Mouse (Mus musculus) layer of hippocampus, postnatal 14 days (tissue): ENCODE results near the gene Abhd16a. TPM values are rescaled to one million over a fixed set of nuclear protein-coding genes. Genes with fewer than 3 reads are reported as not detected.
A peak's percentile ranks its signal among the peaks of the same experiment; 100 is the strongest.

Experiments used
- DNase-seq, 2 experiments: peaks; one replicate each; pipeline ENCODE4 v3.0.0; 2021 to 2022; ENCODE audit warnings: low spot score in 2 of 2, mixed read lengths in 1 of 2
- long read RNA-seq, 2 experiments: library from polyadenylated mRNA; stranded (forward); transcript quantifications; one replicate each; pipeline ENCODE4 v2.0.0; 2021
- total RNA-seq, 2 experiments: library from RNA; stranded (reverse); gene quantifications; 2 replicates each; pipeline ENCODE4 v1.2.3; 2021

Gene Abhd16a
- total RNA-seq: 10 to 100 TPM; 88.8 to 93.0 TPM
- long read RNA-seq, experiment 1, transcript Abhd16a-201 (20 exons, 1,945 nt): major isoform, 63 of 93 reads
- long read RNA-seq, experiment 1, partial matches to known transcripts: 18 of 93 reads
- long read RNA-seq, experiment 1, other reads (novel, unspliced or antisense): 12 of 93 reads
- long read RNA-seq, experiment 2, transcript Abhd16a-201 (20 exons, 1,945 nt): major isoform, 93 of 144 reads
- long read RNA-seq, experiment 2, partial matches to known transcripts: 40 of 144 reads
- long read RNA-seq, experiment 2, other reads (novel, unspliced or antisense): 11 of 144 reads

DNA sequence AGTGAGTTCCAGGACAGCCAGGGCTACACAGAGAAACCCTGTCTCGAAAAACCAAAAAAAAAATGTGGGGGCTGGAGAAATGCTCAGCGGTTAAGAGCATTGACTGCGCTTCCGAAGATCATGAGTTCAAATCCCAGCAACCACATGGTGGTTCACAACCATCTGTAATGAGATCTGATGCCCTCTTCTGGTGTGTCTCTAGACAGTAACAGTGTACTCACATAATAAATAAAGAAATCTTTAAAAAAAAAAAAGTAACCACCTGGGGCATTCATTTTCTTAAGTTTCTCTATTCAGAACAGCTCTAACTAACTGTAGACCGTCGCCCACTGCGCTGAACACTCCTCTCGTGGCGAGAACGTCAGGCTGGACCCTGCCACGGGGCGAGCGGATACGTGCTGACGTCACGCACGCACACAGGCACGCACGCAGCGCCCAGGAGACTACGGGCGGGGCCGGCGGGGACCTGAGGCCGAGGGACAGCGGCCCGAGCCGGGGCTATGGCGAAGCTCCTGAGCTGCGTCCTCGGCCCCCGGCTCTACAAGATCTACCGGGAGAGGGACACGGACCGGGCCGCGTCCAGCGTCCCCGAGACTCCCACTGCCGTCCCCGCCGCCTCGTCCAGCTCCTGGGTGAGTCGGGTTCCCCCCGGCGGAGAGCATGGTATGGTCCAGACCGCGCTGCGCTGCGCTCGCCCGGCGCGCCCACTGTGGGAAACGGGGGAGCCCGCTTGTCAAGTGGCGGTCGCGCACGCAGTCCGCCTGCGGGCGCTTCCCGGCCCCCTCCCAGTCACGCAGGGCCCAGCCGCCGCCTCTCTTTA, at the start of gene Abhd16a:
Gene Abhd16a, plus strand, starts transcription at position 439 of the 820 bp plus-strand sequence.
- peak; percentile 96 to 97 for DNase-seq

DNA sequence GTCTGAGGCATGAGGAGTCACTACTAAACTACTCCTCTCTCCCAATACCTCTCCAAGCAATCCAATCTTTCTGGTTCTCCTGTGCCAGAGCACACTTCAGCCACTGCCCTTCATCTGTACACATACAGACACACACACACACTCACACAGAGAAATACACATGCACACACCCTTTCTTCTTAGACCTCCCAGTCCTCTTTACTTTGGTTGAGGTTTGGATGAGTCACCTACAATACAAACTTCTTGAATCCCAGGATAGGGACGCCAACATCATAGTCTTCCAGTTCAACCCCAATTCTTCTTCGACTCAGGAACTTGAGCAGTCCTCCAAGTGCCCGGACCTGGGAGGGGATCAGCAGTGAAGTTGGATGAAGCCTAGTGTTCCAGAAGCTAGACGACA, 45.3 kb upstream of the Abhd16a start:
- DNase-seq: no peak

GRCm38 (mm10) chr17:35044904-35045806, 43.9 kb upstream of the Abhd16a start:
- DNase-seq: no peak

DNA sequence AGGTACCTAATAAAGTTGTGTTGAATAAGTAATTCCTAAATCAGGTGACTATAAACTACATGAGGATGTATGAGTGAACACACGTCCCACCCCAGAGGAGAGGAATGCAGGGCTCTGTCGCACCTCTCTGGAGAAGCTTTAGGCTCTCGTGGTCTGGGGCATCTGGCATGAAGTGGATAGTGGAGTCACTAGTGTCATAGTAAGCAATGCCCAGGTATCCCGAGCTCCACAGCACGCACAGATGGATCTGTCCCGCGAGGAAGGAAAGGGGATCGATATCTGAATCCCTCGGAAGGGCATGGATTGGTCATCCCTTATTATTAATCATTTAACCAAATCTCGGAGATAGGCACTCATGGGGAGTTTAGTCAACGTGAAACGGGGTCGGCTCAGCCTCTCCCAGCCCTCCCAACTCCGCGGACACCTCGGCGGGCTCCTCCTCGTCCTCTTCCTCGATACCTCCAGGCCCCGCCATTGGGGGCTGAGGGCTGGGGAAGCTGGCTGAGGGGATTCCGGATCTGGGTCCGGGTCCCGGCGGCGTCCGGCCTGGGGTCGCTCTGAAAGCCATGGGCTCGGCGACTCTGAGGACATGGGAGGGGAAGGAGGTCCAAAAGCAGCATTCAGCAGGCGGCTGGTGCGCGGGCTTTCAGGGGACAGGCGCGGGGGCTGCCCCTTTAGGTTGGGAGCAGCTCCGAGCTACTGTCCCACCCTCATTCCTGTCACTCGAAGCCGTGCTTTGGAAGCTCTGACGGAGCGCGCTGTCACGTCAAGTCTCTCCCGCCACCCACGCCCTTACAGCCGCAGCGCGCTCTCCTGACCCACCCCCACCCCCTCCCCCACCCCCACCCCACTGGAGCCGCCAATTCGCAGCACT, 43.0 kb upstream of the Abhd16a start:
- no peak for DNase-seq

DNA sequence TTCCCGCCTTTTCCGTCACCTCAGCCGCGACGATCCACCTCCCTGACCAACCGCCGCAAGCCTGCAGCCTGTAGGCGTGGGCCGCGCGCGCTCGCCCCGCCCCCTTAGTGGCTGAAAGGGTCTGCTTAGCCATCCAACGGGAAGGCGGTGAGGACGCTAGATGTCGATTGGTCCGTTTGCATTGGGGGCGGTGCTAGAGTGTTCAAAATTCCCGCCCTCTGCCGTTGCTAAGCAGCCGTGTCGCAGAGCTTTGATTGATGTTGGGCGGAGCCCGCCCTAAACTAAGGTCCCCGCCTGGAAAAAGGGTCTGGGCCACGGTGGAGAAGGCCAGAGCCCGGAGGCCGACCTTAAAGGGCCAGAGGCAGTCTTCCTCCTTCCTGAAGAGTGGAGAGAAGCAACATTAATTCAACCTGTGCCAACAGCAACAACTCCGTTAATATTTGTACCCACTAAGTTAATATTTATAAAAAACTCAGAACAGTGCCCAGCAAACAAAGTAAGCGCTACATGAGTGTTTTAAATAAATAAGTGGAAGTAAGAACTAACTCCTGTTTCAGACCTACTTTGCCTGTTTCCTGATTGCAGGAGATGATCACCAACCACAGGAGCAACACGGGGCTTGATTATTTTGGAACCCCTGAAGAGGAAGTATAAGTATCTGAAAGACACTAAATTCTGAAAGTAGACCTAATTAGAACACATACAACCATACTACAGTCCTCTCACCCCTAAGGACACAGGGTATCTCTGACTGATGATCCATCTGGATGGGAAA, 42.2 kb upstream of the Abhd16a start, which contains the start of gene Msh5:
Gene Msh5, minus strand, starts transcription at position 65 of the 775 bp plus-strand sequence.
- peak; percentile 93 to 97 for DNase-seq

DNA sequence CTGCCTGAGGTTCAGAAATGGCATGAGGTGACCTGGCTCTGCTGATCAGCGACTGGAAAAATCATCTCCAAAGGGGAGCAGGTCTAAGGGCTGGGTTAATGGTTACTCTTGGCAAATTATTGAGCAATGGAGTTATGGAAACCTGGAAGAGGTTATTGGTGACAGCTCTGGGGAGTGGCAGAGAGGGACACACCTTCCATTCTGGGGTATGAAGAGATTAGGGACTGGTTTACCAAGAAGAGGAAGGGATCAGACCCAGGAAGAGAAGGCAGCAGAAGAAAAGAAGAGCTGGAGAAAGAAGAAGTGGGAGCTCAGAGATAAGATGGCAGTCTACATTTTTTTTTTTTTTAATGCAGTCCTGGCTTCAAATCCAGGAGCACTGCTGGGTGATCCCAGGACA, 41.4 kb upstream of the Abhd16a start:
- DNase-seq: no peak

GRCm38 (mm10) chr17:35048149-35048931, 40.7 kb upstream of the Abhd16a start:
- no peak for DNase-seq

GRCm38 (mm10) chr17:35048932-35049440, 40.1 kb upstream of the Abhd16a start:
- no peak for DNase-seq

DNA sequence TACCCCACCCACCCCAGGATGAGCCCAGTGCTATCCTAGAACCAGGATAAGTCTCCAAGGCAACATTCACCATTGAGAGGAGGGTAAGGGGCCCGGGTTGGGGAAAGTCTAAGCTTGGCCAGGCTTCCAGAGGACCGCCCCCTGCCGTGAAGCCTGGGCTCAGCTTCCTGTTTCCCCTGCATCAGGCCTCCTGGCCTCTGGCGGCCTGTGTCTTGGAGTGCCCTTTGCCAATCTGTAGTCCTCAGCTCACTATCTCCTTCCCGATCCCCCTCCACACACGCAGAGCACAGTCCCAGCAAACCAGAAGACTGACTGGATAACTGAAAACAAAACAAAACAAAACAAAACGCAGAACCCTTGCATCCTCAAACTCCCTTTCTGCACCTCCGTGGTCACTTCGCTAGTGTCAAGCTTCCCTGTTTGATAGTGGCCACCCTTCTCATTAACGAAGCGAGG, 39.5 kb upstream of the Abhd16a start, which contains the start of gene Clic1:
Gene Clic1, plus strand, starts transcription at position 406 of the 456 bp plus-strand sequence.
- no peak for DNase-seq

- DNase-seq: no peak
These were observed 38.8 kb upstream of the Abhd16a start for GRCm38 (mm10) chr17:35050126-35050750.

GRCm38 (mm10) chr17:35051156-35052086, 37.6 kb upstream of the Abhd16a start:
- DNase-seq: no peak

- no peak for DNase-seq
These were observed 36.7 kb upstream of the Abhd16a start for GRCm38 (mm10) chr17:35052271-35052798.

DNA sequence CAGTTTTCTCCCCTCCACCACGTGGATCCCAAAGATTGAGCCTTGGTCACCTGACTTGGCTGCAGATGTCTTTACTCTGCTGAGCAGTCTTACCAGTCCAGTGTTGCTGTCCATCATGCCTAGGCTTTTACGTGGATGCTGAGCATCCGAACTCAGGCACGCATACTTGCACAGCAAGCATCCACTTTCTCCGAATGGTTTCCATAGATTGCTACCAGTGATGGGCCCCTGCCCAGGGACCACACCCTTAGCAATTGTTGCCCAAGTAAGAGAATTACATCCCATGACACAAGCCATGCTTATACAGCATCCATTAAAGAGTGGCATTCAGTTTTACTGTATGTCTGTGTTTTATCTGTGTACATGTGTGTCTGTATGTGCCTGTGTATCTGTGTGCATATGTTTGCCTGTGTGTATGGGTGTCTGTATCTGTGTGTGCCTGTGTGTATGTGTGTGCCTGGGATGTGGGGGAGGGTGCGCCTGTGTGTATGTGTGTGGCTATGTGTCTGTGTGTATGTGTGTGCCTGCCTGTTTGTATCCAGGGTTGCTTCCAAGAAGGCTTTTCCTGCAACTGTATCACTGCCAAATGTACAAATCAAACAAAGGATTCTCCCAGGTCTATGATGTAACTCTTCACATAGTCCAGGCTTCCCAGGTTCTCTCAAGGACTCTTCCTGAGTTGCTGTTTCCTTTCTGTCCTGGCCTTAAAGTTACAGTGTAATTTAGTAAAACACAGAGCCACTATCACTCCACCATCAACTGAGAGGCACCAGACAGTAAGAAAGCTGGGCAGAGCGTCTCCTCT, 33.2 kb upstream of the Abhd16a start:
- no peak for DNase-seq

DNA sequence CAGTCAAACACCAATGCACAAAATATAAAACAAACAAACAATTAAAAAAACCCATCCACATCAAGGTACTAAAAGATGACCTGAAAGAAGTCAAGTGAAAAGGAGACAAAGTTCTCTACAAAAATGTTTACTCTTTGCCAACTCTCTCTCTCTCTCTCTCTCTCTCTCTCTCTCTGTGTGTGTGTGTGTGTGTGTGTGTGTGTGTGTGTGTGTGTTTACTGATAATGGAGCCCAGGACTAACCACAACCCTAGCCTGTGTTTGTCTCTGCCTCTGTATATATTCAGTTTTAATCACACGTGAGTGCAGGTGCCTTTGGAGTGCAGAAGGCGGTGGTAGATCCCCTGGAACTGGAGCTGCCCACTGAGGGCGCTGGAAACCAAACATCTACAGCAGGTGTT, 32.0 kb upstream of the Abhd16a start:
- no peak for DNase-seq

GRCm38 (mm10) chr17:35058316-35058715, 30.7 kb upstream of the Abhd16a start:
- DNase-seq: no peak
